Mouse (Mus musculus): ENCODE data around the gene Osr1. TPM values are rescaled to one million over a fixed set of nuclear protein-coding genes. Genes with fewer than 3 reads are reported as not detected.

Osr1 gene
- polyA plus RNA-seq (2015; fragmentation: Nextera tagmentation; extraction: Ambion mirVana): 0.79 and 1.5 TPM in 2 replicates

DNA sequence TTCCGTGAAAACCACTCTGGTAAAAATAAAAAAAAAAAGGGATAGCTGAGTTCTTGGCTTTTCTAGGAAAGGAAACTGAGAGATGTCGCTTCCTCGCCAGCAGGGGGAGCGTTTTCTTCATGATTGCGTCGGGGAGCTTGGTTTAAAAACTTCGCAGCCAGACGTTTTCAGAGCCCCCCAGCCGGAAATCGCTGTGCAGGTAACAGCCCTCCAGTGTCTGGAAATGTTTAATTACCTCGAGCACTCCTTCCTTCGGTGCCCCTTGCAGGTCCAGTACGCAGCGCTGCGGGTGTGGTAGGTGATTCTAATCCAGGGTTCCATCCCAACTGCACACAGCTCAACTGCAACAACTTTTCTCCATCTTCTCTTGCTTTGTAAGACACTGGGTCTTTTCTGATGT is at the start of gene Osr1:
Osr1 (plus strand) TSS at position 146 of the 400 bp plus-strand sequence.
- DNase-seq (ENCODE audit: low spot score): peak; percentile 42

DNA sequence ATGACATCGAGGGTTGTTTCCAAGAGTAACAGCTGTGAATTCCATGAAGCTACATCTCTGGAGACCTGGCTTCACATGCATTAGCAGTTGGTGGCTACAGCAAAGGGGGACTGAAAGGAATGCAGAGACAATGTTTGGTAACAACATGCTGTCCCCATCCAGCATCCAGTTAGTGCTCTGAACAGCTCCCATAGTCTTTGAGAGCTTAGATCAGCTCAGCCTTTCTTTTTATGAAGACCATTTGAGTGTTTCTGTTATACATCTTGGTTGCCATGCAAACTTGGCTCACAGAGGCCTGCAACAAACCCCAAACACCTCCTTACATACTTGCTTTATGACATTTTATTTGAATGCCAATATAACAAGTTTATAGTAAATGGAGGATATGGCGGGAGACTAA is 19.6 kb upstream of the Osr1 start:
- no peak for DNase-seq (ENCODE audit: low spot score)

DNA sequence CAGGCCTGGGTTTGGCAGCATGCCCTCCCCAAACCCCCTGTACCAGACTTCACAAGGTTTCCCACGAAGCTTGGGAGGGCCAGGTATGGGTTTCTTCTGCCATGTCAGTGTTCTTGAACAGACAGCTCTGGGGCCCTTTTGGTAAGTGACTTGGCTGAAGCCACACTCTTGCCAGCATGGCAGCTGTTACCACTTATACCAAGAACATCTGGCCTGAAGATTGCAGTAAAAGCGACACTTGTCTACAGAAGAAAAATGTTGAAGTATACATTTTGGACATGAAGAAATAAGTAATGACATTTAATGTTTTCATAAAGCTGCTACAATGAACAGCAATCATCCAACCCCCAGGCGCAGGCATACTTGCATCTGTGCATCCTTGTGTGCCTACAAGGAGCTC is 5.0 kb upstream of the Osr1 start:
- DNase-seq (ENCODE audit: low spot score): no peak

DNA sequence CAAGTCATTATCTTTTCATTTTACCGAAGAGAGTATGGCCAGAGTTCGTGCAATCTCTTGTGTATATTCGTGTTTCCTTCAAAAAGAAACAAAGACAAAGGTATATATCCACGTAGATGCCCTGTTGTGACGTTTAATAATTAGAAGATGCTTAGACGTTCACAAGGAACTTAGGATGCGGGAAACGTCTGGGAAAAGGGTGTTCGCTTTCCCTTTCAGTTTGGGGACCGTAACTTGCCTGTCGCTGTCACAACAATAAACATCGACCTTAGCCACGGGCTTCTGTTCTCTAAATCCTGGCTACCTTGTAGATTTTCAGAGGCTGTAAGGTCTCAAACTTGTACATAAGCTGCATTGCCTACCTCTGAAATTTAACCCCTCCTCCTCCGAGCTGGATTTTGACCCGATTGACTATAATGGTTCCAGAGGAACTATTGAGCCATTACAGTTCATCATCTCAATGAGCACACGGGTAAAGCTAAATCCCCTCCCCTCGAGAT is 630 bp downstream of the Osr1 start:
- DNase-seq (ENCODE audit: low spot score): no peak

DNA sequence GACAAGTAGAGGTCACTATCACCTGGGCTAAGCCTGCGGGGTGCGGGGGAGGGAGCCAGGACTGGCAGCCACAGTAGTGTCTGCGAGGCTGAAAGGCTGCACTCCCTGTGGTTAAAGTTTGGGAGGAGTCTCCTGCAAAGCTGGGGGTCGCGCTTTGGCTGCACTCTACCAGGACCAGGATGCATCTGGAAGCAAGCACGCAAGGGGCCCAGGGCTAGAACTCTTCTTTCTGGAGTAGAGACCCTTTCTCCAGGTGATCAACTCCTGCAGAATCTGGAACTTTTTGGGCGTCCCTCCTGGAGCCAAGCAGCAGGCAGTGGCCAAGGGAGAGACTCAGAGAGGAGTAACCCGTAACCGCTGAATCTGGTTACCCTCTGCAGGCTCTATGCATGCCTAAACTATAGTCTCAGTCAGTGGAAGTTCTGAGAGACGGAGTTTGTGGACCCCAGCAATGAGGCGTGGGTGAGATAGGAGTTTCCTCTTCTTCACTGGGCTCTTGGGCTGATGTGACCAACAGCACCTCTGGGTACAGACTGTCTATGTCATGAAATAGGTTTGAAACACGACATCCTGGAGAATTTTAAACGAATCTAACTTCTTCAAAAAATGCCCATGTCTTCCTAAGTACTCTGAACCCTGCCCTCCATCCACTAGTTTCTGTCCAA is 1.5 kb downstream of the Osr1 start:
- no peak for DNase-seq (ENCODE audit: low spot score)

DNA sequence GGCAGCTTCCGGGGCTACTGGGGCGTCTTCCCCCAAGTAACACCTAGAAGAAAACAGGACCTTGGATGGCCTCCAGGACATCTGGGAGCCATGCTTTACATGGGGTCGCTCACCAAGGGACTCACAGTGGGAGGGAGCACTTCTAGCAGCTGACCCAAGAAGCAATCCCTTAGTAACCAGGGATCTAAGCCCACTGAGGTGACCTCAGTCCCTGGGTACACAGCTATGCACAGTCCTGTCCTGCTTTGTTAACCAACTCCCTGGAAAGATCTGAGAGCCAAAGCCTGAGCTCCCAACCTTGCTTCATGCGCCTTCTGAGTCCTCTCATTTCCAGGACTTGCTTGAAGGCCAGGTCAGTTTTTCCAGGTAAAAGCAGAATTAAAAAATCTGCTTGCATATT is 2.1 kb downstream of the Osr1 start:
- DNase-seq (ENCODE audit: low spot score): no peak

DNA sequence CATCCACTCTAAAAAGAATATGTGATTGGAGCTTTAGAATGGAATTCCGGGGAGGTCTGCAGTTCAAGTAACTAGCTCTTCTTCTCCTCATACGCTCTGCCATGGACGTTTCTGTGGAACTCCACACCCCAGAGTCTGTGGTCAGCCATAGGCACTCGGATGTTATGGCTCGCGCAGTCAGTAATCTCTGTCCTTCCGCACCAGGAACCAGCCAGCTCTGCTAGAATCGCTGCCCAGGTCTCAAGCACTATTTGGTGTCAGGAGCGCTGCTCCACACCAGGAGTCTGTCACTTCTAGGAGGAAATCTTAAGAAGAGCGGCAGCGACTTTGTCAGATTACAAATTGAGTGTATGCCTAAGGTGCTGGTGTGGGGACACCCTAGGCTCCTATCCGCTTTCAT is 3.8 kb downstream of the Osr1 start:
- DNase-seq (ENCODE audit: low spot score): no peak

DNA sequence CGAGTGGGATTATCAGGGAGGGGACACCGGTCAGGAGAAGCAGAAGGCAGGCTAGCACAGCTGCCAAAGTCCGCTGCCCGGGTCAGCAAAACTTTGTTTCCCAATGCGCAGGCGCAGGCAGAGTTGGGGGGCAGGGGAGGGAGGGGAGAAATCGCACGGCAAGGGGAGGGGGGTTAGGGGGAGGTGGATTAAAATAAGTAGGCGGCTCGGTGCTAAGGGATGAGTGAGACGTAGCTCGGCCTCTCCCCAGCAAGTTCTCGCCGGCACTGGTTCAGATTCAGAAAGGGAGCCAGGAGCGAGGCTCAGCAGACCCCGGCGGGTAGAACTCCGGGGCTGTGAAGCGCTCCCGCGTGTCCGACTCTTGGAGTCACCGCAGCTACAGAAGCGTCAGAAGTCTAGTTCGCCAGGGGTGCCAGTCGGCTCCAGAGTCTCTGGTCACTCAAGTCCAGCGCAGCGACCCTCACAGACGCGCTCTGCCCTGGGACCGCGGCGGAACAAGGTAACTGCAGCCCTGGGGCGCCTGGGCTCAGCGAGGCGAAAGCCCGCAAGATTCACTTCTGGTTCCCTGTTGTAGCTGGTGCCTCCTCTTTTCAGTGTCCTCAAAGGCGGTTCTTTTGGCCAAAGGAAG is 4.4 kb downstream of the Osr1 start:
- DNase-seq (ENCODE audit: low spot score): no peak

DNA sequence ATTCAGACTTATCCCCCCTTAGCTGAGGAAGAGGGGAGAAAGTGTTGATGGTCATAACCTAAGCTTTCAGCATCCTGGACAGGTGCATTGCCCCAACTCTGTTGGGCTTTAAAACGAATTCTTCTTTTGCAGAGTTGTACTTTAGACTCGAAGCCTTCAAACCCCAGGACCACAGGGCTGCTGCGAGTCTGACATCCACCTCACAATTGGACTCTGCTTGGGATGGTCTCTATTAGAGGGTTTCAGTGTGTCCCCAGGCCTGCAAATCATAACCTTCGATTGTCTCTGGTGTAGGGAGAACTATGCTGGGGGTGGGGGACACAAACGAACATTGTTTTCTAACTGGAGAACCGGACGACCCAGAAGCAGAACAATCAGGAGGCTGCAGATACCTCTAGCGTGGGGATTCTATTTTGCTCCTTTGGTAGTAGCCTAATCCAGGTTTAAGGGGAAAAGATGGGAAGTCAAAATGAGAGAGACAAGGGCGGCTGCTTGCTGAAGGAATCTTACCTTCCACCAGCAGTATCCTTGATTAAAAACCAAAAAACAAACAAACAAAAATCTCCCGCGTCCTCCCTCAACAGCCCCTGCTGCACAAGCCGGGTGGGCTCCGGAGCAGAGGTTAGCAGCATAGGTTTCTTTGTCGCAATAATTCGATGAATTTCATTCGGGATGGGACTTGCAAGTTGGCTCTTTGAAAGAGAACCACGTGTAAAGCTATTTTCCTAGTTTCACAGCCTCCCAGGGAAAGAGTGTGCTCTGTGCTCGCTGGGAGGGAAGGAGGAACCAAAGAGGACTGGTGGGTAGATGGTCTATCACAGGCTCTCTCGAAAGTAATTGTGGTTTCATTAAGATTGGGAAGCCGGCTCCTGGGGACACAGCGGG is 5.5 kb downstream of the Osr1 start:
- DNase-seq (ENCODE audit: low spot score): no peak

DNA sequence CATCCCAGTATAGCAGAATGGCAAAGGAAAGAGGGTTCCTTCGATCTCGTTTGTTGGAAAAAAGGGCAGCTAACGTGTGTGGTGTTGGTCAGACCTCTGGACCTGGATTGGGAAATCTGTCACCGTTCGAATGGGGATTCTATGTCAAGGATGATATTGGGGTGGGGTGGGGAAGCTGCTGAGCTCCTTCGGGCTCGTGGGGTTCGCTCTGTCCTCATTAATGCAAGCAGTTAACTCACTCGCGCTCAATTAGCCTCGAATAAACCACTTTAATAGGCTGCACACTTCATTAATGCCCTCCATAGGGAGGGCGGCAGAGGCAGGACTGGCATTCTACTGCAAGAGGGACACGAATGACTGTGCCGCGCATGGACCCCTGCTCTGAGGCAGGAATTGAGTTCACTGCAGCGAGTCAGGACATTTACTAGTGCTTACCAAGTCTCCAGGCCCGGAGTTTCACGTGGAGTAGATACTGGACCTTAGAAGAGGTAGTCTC is 6.2 kb downstream of the Osr1 start:
- DNase-seq (ENCODE audit: low spot score): no peak

DNA sequence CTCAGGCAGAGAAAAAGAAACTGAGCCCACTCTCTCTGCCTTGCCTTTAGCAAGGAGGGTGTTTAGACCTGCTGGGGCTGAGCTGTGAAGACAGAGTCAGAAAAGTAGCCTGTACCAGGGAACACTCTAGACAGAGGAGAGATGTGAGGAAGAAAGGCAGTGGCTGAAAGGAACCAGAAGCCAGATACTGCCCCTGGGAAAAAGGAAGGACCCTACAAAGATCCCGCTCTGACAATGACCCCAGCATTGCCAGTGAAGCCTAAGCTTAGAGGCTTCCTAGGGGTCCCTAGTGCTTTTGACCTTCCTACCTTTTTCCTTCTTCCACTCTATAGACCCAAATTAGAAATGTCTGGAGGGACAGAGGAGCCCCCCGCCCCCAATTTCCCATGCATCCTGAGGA is 7.7 kb downstream of the Osr1 start:
- DNase-seq (ENCODE audit: low spot score): no peak

DNA sequence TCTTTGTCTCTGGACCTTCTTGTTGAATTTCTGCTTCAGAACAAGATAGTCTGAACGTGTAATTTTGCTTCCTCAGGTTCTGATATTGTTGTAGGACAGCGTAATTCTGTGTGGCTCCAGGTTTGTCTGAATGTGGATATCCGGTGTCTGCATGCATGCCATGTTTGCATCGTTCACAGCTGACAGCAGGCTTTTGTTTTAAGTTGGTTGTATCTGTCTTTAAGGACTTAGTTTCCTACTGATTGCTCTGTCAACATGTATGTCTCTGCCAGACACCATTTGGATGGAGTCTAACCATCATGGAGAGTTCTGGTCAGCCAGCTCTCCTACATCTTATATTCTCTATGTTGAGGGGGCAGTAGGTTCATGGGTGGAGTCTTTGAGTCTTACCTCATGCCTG is 8.7 kb downstream of the Osr1 start:
- no peak for DNase-seq (ENCODE audit: low spot score)

DNA sequence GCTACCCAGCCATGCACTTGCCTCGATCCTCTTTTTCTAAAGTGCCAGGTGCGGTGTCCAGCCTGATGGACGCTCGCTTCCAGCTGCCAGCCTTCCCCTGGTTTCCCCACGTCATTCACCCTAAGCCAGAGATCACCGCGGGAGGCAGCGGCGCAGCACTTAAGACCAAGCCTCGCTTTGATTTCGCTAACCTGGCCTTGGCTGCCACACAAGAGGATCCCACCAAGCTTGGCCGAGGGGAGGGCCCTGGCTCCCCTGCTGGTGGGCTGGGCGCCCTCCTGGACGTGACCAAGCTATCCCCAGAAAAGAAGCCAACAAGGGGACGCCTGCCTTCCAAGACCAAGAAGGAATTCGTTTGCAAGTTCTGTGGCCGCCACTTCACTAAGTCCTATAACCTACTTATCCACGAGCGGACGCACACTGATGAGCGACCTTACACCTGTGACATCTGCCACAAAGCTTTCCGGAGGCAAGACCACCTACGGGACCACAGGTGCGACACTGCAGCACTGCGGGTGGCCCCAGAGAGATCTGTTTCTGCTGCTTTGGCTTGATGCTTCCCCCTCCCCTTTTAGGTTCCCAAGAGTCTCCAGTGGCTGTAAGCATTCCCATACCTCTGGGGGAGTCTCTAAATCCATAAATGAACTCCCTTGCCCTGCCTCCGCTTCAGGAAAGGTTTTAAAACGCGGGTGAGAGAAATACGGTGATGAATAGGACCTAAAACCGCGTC is 9.6 kb downstream of the Osr1 start:
- DNase-seq (ENCODE audit: low spot score): no peak

DNA sequence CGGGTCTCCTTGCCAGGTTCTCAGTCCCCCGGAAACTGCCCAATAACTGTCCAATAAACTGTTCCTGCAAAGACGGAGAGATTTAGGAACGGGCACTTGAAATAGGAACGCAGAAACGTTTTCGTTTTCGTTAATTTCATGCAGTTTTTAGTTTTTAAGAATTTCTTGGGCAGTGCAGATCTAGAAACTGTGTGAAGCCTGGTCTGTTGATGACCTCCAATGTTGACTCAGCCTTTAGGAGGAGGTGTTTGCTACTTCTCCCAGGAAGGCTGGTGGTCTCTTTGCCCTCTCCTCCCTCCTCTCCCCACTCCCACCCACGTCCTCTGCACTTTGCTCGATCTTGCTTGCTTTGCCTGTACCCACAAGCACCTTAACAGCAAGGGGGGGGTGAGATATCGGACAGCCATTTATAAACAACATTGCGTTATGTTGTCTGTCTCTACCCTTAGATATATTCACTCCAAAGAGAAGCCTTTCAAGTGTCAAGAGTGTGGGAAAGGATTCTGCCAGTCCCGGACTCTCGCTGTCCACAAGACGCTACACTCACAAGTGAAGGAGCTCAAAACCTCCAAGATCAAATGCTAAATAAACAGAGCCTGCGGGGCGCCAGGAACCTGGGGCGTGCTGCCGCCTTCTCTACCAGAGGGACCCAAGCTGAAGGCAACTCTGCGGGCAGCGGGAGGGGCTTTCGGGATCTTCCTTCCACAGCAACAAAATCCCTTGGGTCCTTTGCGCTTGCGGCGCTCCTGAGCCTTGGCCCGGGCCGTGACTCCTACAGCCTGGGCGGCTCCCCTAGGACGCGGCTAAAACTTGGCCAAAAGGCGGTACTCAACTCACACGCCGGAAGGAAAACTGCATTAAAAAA is 10.4 kb downstream of the Osr1 start:
- DNase-seq (ENCODE audit: low spot score): no peak

DNA sequence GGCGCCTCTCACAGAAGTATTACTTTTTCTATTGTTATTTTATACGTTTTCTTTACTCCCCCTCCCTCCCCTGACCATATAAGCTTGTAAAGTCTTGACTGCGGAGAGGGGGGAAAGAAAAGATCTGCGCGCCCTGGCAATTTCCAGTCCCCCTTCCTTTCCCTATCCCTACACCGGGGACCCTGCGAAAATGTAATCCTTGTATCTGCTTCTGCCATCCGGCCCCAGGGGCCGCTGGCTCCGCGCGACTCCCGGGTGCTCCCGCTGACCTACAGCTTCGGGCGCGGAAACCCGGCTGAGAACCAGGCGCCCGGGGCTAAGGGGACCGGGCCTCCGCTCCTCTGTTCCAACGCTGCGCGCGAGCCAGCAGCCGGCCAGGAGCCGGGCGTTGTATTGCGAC is 11.1 kb downstream of the Osr1 start:
- no peak for DNase-seq (ENCODE audit: low spot score)

DNA sequence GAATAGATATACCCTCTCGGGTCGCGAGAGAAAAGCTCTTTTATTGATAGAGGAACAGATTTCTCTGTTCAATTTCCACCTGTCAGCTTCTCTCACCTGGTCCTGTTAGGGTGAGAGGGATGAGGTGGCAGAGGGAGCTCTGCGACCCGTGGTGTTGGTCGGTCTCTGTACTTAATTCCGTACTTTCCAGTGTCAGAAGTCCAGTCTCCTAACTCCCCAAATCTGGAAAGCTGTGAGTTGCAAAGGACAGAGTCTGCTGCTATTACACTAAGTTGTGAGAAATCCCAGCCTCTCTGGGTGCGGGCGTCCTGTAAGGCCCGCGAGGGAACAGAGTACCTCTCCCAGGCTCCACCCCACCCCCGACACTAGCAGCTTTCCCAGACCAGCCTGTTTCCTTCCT is 11.6 kb downstream of the Osr1 start:
- no peak for DNase-seq (ENCODE audit: low spot score)

DNA sequence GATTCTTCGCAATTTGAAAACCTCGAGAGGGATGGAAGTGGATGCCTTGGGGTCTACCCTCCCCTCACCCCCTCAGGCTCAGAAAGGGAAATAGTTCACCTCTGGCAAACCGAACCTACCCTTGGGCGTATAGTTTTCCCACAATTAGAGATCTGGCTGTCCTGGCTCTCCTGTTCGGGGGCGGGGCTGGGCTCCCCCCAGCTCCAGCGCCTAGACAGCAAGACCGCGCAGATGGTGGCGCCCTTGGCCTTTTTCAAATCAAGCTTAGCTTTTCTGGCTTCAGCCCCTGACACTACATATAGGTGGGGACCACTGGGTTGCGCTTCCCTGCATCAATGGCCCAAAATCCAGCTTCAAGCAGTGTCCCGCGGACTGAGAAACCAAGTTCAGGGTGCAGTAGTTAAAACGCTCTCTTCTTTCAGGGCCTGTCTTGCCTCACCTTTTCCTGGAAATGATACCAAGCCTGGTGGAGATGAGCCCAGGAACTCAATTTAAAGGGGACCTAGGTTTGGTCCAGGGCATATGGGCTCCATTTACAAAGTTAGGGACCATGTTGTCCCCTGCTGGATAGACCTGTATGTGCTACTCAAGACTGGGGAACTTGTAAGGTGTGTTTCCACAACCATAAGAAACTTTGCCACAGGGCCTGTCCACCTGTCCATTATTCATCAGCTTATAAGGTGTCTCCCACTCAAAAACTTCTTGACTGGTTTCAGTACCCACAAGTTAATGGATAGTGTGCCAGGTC is 12.5 kb downstream of the Osr1 start:
- no peak for DNase-seq (ENCODE audit: low spot score)

DNA sequence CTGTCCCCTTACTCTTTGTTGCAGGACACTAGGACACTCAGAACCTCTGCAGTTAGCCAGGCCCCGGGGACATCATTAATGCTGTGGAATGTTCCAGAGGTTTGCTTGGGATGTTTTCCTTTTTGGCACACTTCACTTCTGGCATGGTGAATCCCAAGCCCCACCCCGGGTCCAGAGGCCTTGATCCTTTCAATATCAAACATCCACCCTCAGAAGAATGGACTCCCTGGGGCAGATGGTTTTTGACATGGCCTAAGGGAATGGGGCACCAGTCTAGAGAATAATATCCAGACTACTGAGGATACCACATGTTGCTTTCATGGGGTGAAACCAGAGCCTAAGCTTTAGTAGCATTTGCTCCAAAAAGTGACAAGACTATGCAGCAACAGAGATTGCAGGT is 13.5 kb downstream of the Osr1 start:
- DNase-seq (ENCODE audit: low spot score): no peak

DNA sequence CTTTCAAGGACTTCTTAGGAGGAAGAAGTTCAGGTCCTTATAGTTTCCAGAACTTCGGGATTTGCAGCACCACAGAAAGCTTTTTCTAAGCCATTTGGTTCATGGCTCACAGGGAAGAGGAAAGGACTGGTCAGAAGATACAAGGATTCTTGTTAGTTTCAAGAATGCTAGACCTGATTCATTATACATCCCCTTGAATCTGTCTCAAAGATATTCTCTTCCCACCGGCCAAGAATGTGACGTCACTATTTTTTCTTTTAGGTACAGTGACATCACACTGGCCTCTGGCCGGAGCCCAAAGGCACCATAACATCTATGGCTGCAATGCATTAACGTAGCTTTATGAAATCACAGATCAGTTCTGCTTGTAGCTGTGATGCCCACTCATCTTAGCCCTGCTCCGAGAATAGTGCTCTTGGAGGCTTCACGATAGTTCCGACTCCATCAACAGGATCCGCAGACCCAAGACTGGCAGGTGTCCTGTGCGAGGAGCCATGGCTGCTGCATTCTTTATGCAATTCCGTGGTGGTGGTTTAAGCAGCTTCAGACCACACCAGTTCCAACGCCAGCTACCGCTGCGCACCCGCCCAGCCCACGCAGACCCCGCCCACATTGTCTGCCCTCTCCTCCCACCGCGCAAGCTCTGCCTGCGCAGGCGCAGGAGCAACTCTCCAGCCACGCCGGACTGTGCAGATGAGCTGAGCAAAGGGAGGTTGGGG is 14.6 kb downstream of the Osr1 start:
- DNase-seq (ENCODE audit: low spot score): no peak
